Mouse (Mus musculus) macrophage (primary cell): Measurements from ENCODE around the gene Rab29. TPM values are rescaled to one million over a fixed set of nuclear protein-coding genes. Genes with fewer than 3 reads are reported as not detected.

Experiments used
- H3K27ac ChIP-seq: fragments of 350-480 bp; formaldehyde crosslinking; 2 replicates; pipeline ENCODE4 v1.9.0; 2021
- H3K36me3 ChIP-seq: fragments of 350-480 bp; formaldehyde crosslinking; 2 replicates; pipeline ENCODE4 v1.9.0; 2021; ENCODE audit errors: inconsistent target
- H3K4me3 ChIP-seq: fragments of 350-480 bp; formaldehyde crosslinking; 2 replicates; pipeline ENCODE4 v1.9.0; 2021; ENCODE audit errors: inconsistent target
- H3K79me2 ChIP-seq: fragments of 350-480 bp; formaldehyde crosslinking; 2 replicates; pipeline ENCODE4 v1.9.0; 2021; ENCODE audit errors: inconsistent target
- WGBS: methylation state at CpG from one replicate; pipeline ENCODE4 v1.1.7; 2026; ENCODE audit warnings: inconsistent platforms; ENCODE audit not compliant: missing documents; 5-methylcytosine and 5-hydroxymethylcytosine counted together
- polyA plus RNA-seq: library from polyadenylated mRNA; stranded (reverse); fragments of 250-400 nt; gene quantifications from 3 replicates; pipeline ENCODE4 v1.2.4, GENCODE M21; 2018; ENCODE audit warnings: inconsistent platforms

Rab29 gene
- polyA plus RNA-seq, 1 experiment from 2014 or later: 42.9 TPM

- Histone ChIP-seq H3K79me2 (no peaks in the 10 kb centered on the region), H3K4me3 (no peak overlapping the region), H3K36me3 (peaks cover 3% of the 10 kb centered on the region; the same call in 1 of the 2 replicates), H3K27ac (no peak overlapping the region)
- WGBS: 96% methylated on average over 3 of the region's 3 CpGs
Observed at GRCm38 (mm10) chr1:131837035-131837434, 30.0 kb upstream of the Rab29 start.

DNA sequence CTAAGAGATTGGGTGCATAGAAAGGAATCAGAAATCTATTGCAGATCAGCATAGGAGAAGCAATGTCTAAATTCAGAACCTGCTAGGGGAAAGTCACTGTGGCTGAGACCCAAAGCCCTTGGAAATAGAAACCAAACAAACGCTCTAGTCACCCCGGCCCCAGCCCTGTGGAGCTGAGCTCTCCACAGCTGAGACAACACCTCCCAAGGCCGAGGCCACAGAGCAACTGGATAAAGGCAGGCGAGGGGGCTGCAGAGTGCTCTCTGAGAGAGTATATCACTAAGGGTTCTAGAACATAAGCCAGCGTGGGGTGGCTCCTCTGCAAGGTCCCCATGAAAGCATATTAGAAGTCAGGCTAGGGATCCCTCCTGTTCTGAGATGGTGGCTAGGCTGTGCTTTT lies 28.5 kb upstream of the Rab29 start:
- H3K36me3 ChIP-seq: peaks cover 9% of the 10 kb centered on the region
- no peak overlapping the region for H3K27ac ChIP-seq
- H3K79me2 ChIP-seq: no peaks in the 10 kb centered on the region
- H3K4me3 ChIP-seq: no peak overlapping the region
- 94% methylated on average over 5 of the region's 5 CpGs for WGBS

DNA sequence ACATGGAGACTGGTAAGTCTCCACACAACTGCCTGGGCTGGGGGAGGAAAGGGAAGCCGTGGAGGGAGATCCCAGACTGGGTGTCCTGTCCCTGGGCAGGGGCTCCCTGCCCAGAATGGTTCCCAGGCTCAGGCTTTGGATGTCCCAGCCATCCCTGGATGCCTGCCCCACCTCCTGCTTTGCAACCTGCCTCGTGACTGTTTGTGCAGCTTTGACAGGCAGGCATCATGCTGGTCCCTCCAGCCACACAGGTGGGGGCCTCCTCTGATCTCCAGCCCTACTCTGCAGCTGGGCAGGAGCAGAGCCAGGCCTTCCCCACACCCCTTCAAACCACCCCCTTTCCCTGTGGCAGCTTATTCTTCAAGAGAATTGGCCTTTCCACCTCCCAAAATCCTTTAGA lies 27.7 kb upstream of the Rab29 start:
- peaks cover 15% of the 10 kb centered on the region for H3K36me3 ChIP-seq

DNA sequence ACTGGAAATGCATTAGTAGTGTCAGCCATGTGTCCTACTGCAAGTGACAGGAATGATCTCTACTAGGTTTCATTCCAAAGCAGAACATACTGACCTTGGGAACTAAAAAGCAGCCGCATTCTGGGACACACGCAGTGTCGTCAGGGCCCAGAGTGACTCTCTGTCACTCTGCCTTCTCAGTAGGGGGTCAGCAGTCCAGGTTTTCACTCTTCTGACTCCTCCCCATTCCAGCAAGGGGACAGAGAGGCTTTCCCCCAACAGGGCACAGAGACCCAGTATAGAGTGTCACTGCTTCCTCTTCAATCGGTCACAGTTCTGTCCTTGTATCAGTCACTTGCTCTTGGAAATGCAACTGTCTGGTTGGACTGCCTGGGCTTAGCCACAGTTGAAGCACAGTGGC lies 24.8 kb upstream of the Rab29 start:
- H3K79me2 ChIP-seq: no peaks in the 10 kb centered on the region
- no peak overlapping the region for H3K27ac ChIP-seq
- WGBS: 97% methylated on average over 4 of the region's 4 CpGs
- H3K36me3 ChIP-seq: peaks cover 24% of the 10 kb centered on the region
- no peak overlapping the region for H3K4me3 ChIP-seq

More for the DNA sequence above, 27.7 kb upstream of the Rab29 start:
- Histone ChIP-seq H3K79me2 (no peaks in the 10 kb centered on the region), H3K4me3 (no peak overlapping the region), H3K27ac (no peak overlapping the region)
- WGBS: 89% methylated on average over 2 of the region's 2 CpGs

GRCm38 (mm10) chr1:131843758-131844157 lies 23.3 kb upstream of the Rab29 start:
- H3K79me2 ChIP-seq: no peaks in the 10 kb centered on the region
- no peak overlapping the region for H3K27ac ChIP-seq
- H3K36me3 ChIP-seq: peaks cover 24% of the 10 kb centered on the region
- no peak overlapping the region for H3K4me3 ChIP-seq
- 96% methylated on average over 10 of the region's 10 CpGs for WGBS

DNA sequence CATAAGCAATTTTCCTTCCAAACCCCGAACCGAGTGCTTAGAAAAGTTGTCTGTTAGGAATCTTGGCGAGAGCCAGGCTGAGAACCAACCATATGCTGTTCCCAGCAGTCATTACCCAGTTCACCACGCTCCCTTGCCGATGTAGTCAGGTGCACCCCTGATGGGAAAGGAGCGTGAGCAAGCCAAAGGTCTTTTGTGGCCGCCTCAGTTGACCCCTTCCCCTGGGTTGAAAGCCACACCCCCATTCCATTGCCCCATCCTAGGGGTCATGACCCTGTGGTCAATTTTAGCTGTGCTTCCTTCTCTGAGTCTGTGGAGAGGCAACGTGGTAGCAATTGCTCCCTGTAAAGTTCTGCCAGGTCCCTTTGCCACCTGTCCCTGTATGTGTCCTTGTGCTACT lies 22.1 kb upstream of the Rab29 start:
- no peak overlapping the region for H3K4me3 ChIP-seq
- H3K36me3 ChIP-seq: peaks cover 24% of the 10 kb centered on the region
- 85% methylated on average over 8 of the region's 8 CpGs for WGBS
- no peak overlapping the region for H3K27ac ChIP-seq
- H3K79me2 ChIP-seq: no peaks in the 10 kb centered on the region

DNA sequence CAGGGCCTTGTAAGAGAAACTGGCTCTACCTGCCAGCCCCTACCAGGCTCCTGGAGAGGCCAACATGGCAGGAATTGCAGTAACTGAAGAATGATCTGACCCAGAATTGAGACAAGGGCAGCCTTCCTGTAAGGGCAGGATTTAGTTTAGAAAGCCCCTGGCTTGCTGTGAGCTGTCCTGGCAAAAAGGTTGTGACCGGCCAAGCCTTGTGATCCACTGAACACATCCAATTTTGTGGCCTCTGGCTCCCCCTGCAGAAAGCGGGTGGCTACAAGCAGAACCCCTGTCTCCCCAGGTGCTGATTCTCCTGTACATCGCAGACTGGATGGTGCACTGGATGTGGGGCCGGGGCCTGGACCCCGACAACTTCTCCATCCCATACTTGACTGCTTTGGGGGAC lies 20.8 kb upstream of the Rab29 start:
- Histone ChIP-seq H3K27ac (no peak overlapping the region), H3K36me3 (peaks cover 24% of the 10 kb centered on the region), H3K79me2 (no peaks in the 10 kb centered on the region), H3K4me3 (no peak overlapping the region)
- 88% methylated on average over 5 of the region's 5 CpGs for WGBS

- Histone ChIP-seq H3K27ac (no peak overlapping the region), H3K36me3 (no peaks in the 10 kb centered on the region), H3K79me2 (no peaks in the 10 kb centered on the region), H3K4me3 (no peak overlapping the region)
- 96% methylated on average over 4 of the region's 4 CpGs for WGBS
Observed at GRCm38 (mm10) chr1:131861811-131862210, 5.2 kb upstream of the Rab29 start.

GRCm38 (mm10) chr1:131865596-131865995 lies 1.4 kb upstream of the Rab29 start:
- Histone ChIP-seq H3K79me2 (peaks cover 15% of the 10 kb centered on the region; the same call in 1 of the 2 replicates), H3K36me3 (peaks cover 9% of the 10 kb centered on the region; the same call in 1 of the 2 replicates), H3K4me3 (no peak overlapping the region), H3K27ac (no peak overlapping the region)
- 100% methylated on average over 4 of the region's 5 CpGs for WGBS

DNA sequence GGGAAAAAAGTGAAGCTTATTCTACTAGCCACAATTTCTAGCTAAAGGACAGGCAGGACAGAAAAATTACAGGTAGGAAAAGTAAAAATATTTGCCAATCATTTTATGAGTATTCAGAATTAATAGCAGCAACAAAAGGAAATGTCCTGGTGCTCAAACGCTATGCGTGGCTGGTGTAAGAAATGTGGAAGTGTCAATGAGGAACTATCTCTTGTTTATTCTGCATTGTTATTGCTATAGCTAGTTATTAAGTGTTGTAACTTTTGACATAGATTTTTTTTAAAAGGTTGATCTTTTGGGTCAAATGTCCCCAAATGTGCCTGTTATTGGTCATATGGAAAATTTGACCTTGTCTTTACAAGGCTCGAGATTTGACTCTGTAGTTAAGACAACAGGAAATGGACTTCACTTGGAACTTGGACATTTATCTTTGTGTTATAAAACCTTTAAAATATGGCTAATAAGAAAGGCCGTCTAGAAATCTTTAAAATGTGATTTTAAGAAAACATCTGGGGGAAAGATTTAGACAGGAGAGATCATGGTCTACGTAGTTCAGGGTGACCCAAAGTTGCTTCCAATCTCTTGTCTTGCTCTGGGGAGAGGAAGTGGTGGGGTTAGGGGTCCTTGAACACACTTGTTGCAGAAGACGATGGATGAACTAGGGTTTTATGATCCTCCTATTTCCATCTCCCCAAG lies 572 bp upstream of the Rab29 start:
- Histone ChIP-seq H3K36me3 (peaks cover 14% of the 10 kb centered on the region; the same call in 1 of the 2 replicates), H3K4me3 (peak overlapping the region; percentile 91; the same call in 1 of the 2 replicates), H3K27ac (peak overlapping the region; percentile 65), H3K79me2 (peaks cover 15% of the 10 kb centered on the region; the same call in 1 of the 2 replicates)
- WGBS: 29% methylated on average over 6 of the region's 6 CpGs

GRCm38 (mm10) chr1:131867946-131868290 lies 894 bp downstream of the Rab29 start:
- H3K4me3 ChIP-seq: peak overlapping the region; percentile 91
- H3K36me3 ChIP-seq: peaks cover 26% of the 10 kb centered on the region; the same call in 1 of the 2 replicates
- H3K79me2 ChIP-seq: peaks cover 15% of the 10 kb centered on the region; the same call in 1 of the 2 replicates
- 20% methylated on average over 10 of the region's 10 CpGs for WGBS
- peak overlapping the region; percentile 65 for H3K27ac ChIP-seq

DNA sequence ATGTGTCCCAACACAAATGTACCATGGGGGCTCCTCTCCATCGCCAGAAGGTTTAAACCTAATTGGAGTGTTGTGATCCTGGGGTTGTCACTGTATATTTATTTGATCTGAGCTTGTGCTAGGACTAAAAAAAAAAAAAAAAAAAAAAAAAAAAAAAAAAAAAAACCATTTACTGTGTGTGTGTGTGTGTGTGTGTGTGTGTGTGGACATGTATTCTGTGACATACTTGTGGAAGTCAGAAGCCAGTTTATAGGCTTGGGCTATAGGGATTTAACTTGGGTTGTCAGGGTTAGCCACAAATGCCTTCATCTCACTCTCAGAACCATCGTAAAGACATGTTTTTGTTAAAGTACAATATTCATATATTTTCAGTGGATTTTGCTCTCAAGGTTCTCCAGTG lies 2.5 kb downstream of the Rab29 start:
- 85% methylated on average over 2 of the region's 2 CpGs for WGBS

DNA sequence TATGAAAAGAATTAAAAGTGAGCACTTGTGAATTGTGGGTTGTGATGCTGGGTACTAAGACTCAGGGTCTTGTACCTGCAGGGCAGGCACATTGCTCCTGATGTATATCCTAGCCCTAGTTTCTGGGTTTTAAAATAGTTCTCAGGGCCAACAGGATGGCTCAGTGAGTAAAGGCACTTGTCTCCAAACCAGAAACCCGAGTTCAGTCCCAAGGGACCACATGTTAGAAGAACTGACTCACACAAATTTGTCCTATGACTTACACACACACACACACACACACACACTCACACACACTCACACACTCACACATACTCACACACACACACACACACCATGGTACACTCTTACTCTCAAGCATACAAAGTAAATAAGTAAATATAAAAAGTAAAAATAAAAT lies 5.8 kb downstream of the Rab29 start:
- Histone ChIP-seq H3K4me3 (no peak overlapping the region), H3K79me2 (peaks cover 12% of the 10 kb centered on the region; the same call in 1 of the 2 replicates), H3K36me3 (peaks cover 31% of the 10 kb centered on the region; the same call in 1 of the 2 replicates), H3K27ac (no peak overlapping the region)
- WGBS: 100% methylated on average over 1 of the region's 1 CpGs

More for the DNA sequence above, 2.5 kb downstream of the Rab29 start:
- H3K4me3 ChIP-seq: no peak overlapping the region
- H3K79me2 ChIP-seq: peaks cover 15% of the 10 kb centered on the region; the same call in 1 of the 2 replicates
- H3K27ac ChIP-seq: no peak overlapping the region
- peaks cover 31% of the 10 kb centered on the region; the same call in 1 of the 2 replicates for H3K36me3 ChIP-seq

- WGBS: 87% methylated on average over 2 of the region's 2 CpGs
- Histone ChIP-seq H3K36me3 (no peaks in the 10 kb centered on the region), H3K27ac (no peak overlapping the region), H3K79me2 (no peaks in the 10 kb centered on the region), H3K4me3 (no peak overlapping the region)
Observed at GRCm38 (mm10) chr1:131879816-131880215, 12.8 kb downstream of the Rab29 start.

GRCm38 (mm10) chr1:131882787-131883186 lies 15.8 kb downstream of the Rab29 start:
- no peak overlapping the region for H3K4me3 ChIP-seq
- no peaks in the 10 kb centered on the region for H3K79me2 ChIP-seq
- WGBS: 64% methylated on average over 2 of the region's 2 CpGs
- H3K36me3 ChIP-seq: no peaks in the 10 kb centered on the region
- no peak overlapping the region for H3K27ac ChIP-seq
